Mouse (Mus musculus) embryonic fibroblast, embryonic 13.5 days (primary cell): Measurements from ENCODE around the gene Csrp1. TPM values are rescaled to one million over a fixed set of nuclear protein-coding genes. Genes with fewer than 3 reads are reported as not detected.

ENCODE experiments used
- H3K27ac ChIP-seq: 2 replicates; pipeline ENCODE4 v1.5.1; 2012; ENCODE audit warnings: low read length, control low read depth, inconsistent platforms; ENCODE audit not compliant: insufficient read depth
- H3K4me1 ChIP-seq: 2 replicates; pipeline ENCODE4 v1.6.1; 2011; ENCODE audit warnings: low read length; ENCODE audit not compliant: control insufficient read depth, insufficient read depth
- H3K4me3 ChIP-seq: 2 replicates; pipeline ENCODE4 v1.5.1; 2011; ENCODE audit warnings: mild to moderate bottlenecking, control low read depth, low read length; ENCODE audit not compliant: insufficient read depth
- CTCF ChIP-seq: IDR thresholded peaks from 2 replicates; pipeline ENCODE4 v1.5.1; 2011; ENCODE audit warnings: mild to moderate bottlenecking, control low read depth, low read length, moderate library complexity, borderline replicate concordance; ENCODE audit not compliant: insufficient read depth
- POLR2A ChIP-seq: IDR thresholded peaks from 2 replicates; pipeline ENCODE4 v1.6.1; 2011; ENCODE audit warnings: low read depth, mild to moderate bottlenecking, control low read depth, low read length, moderate library complexity
- polyA plus RNA-seq: library from polyadenylated mRNA; stranded (reverse); fragments of >200 nt; gene quantifications from 2 replicates; pipeline ENCODE4 v1.2.4, GENCODE M21; 2011; ENCODE audit warnings: low read depth; ENCODE audit not compliant: missing spikeins, insufficient read length

Csrp1 gene
- polyA plus RNA-seq, 1 experiment, result 453 TPM

DNA sequence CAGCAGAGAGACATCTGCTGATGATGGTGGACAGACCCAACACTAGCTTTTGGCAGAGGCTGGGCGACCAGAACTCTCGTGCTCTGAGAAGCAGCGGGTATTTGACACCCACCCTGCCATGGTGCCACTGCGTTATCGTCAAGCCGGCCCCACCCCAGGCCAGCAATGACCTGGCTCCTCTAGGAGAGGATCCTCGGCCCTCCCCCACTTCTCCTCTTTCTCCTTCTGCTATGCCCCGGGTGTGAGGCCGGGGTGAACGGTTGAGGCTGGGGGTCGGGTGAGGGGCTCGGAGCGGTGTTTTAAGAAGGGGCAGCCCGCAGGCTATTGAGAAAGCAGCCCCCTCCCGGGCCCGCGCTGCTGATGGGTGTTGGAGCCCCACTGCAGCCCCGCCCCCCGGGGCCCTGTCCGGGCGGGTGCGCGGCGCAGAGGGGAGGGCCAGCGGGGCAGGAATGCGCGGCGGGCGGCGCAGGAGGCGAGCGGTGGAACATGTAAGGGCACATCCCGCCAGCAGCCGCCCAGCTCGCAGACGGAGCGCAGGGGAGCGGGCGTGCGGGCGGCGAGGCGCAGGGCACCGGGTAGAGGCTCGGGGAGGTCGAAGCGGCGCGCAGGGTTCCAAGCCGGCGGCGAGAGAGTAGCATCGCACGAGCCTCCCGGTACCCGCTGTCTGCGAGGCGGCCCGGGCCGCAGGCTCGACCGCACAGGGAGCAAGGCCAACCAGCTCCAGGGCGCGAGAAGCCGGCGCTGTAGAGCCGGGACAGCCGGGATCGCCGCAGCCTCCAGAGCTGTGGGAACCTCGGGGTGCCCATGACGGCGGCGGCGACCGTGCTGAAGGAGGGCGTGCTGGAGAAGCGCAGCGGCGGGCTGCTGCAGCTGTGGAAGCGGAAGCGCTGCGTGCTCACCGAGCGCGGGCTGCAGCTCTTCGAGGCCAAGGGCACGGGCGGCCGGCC lies 46.1 kb downstream of the Csrp1 start, which contains the start of gene Phlda3:
Gene Phlda3 (plus strand): TSS at position 475 of the 947 bp plus-strand sequence.
- TF ChIP-seq CTCF (no peak), POLR2A (peak; percentile 98)
- peak within 1 kb of the TSS; percentile 88 for H3K27ac ChIP-seq
- H3K4me1 ChIP-seq, result peaks cover 9% of the 10 kb centered on the region
- H3K4me3 ChIP-seq, result peak within 1 kb of the TSS; percentile 95

DNA sequence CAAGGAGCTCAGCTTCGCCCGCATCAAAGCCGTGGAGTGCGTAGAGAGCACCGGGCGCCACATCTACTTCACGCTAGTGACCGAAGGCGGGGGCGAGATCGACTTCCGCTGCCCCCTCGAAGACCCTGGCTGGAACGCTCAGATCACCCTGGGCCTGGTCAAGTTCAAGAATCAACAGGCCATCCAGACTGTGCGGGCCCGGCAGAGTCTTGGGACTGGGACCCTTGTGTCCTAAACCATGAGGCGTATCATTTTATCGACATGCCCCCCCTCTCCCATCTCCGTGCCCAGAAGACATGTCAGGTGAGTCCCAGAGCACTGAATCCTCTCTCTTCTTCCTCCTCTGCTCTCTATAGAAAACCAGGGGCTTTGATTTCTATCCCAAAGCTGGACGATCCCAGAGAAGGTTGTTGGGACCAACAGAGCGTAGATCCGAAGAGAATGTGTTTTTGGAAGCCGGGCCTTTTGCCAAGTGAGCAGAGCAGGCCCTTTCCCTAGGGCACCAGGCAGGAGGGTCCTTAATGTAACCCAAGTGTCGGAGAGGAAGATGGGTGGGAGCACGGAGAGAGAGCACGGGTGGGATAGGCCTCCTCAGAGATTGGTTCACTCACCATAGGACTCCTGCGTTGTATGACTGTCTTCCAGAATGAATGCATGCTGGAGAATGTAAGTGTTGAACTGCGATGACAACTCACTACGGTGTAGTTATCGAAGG lies 46.9 kb downstream of the Csrp1 start:
- no peak for TF ChIP-seq CTCF
- peak; percentile 15; the same call in 1 of the 2 replicates for TF ChIP-seq POLR2A
- Histone ChIP-seq H3K4me3 (peak overlapping the region; percentile 95), H3K27ac (peak overlapping the region; percentile 88), H3K4me1 (peaks cover 14% of the 10 kb centered on the region)

DNA sequence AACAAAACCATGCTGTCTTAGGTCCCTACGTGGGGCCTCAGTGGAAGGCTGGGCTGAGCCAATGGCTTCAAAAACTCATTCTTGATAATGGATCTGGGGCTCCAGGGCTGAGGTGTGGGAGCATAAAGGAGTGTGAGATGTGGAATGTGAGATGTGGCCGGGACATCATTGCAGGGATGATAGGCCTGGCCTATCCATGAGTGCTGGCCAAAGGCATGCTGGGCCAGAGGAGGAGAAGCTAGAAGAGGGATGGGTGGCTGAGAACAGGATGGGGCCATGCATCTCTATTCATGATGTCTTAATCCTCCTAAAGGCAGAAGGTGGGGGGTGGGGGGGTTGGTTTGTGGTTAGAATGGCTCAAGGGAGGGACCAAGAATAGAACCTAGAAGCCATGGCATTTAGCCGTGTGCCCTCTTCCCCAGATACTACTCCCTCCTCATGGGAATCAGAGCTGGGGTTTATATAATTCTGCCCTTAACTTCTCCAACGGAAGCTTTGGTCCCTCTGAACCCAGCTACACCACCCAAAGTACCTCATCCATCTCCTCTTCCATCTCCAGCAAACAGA lies 47.5 kb downstream of the Csrp1 start:
- TF ChIP-seq CTCF, result no peak
- H3K4me3 ChIP-seq, result peak overlapping the region; percentile 95
- H3K4me1 ChIP-seq, result peaks cover 14% of the 10 kb centered on the region
- H3K27ac ChIP-seq, result peak overlapping the region; percentile 88

DNA sequence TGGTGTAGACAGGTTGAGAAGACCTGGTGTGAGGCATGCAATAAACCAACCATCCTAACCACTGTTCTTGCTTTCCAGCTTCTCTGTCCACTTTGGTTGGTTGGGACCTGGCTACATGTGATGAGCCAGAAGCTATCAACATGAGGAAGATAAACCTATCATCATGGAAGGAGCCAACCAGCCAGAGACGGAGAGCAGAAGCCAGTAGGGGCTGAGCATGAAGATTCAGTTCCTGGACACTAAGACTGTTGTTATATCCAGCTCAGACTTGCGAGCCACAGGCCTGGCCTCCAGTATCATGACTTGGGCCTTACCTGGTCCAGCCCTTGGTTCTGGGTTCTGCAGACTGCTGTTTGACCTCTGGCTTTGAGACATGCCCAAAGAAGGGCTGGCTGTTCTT lies 48.5 kb downstream of the Csrp1 start:
- no peak for TF ChIP-seq CTCF
- TF ChIP-seq POLR2A, result 0 out of 2 replicates have a peak, but pooled peaks have one; percentile 17
- peak overlapping the region; percentile 1; the same call in 1 of the 2 replicates for H3K27ac ChIP-seq
- H3K4me1 ChIP-seq, result peaks cover 14% of the 10 kb centered on the region
- peak overlapping the region; percentile 95 for H3K4me3 ChIP-seq

DNA sequence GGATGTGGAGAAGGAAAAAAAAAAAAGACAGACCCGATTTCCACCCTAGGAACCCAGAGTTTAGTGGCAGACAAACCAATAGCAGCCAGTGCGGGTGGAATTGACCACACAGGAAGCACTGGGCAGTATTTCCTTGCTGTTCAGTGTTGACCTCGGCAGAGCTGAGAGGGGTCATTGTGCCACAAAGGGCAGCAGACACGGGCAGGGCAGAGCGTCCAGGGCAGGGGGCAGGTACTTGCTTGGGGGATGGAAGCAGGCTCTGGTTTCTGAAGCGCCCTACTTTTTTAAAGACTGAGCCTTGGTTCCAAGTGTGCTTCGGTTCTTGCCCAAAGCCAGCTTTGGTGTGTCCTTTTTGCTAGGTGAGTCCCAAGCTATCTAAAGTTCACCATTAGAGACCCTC lies 50.4 kb downstream of the Csrp1 start:
- peak overlapping the region; percentile 95; the same call in 1 of the 2 replicates for H3K4me3 ChIP-seq
- peaks cover 11% of the 10 kb centered on the region for H3K4me1 ChIP-seq
- H3K27ac ChIP-seq, result peak overlapping the region; percentile 39
- TF ChIP-seq POLR2A, result no peak
- no peak for TF ChIP-seq CTCF

DNA sequence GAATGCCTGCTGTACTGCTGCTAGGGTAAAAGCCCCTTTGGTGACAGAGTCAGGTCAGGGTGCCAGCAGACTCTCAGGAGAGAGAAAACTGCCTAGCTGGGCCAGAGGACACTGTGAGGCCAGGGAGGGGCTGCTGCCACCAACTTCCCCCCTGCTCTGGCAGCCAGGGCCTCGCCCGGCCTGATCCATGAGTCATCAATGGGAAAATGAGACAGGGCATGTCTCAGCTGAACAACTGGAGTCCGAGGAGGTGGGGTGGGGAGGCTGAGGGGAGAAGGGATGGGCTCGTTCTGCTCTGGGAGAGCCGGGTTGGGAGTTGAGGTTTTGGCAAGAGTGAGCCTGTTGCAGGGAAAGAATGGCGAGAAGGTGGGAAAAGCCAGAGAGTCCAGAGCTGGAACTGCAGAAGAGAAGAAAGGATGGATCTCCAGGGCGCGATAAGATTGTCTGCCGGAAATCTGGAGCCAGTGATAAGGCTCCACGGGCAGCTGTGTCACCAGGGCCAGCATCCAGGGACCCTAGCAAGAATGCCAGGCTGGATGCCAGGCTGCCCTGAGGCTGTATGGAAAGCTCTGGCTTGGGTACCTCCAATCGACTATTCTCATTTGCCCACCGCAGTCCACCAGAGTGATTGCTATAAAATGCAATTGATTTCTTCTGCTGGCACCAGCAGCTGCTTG lies 51.2 kb downstream of the Csrp1 start:
- H3K4me1 ChIP-seq, result peaks cover 8% of the 10 kb centered on the region
- peak overlapping the region; percentile 54 for H3K27ac ChIP-seq
- H3K4me3 ChIP-seq, result 0 out of 2 replicates have a peak overlapping the region, but pooled peaks have one; percentile 3
- peak; percentile 35 for TF ChIP-seq POLR2A
- no peak for TF ChIP-seq CTCF

DNA sequence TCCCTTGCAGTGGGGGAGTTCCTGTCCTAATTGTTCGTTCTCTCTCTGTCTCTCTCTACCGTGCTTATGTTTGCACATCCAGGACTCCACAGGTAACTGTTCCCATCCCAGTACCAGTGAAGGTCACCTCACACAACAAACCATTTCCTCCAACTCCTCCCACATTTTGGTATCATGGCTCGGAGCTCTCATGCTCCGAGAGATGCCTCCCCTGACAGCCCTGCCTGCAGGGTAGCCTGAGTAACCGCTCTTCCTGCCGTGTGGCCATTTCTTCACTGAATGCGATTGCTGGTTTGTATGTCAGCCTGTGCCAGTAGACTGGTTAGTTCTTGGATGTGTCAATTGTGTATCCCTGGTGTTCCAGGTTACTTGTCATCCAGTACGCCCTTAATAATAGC lies 51.7 kb downstream of the Csrp1 start:
- no peak; the same call in 1 of the 2 replicates for TF ChIP-seq POLR2A
- no peak for TF ChIP-seq CTCF
- Histone ChIP-seq H3K4me1 (peaks cover 8% of the 10 kb centered on the region), H3K4me3 (no peak overlapping the region), H3K27ac (peak overlapping the region; percentile 54)

DNA sequence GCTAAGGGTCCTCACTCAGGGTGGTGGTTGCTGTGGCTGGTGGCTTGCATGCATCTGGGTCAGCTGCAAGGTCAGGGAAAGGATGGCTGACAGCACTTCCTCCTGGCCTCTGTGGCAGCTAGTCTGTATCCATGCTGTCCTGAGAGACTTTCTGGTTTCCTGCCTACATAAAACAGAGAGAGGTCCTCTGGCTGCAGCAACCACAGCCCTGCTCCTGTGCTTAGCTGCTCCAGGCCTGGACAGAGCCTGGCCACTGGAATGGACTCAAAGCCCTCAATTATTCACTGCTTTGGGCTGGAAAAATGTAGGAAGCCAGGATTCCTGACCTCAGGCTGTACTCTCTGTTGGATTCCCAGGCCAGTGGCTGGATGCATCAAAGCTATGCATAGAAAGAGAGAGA lies 56.7 kb downstream of the Csrp1 start:
- Histone ChIP-seq H3K27ac (peak overlapping the region; percentile 8; the same call in 1 of the 2 replicates), H3K4me1 (peaks cover 2% of the 10 kb centered on the region), H3K4me3 (no peak overlapping the region)
- TF ChIP-seq POLR2A, result no peak
- TF ChIP-seq CTCF, result no peak

DNA sequence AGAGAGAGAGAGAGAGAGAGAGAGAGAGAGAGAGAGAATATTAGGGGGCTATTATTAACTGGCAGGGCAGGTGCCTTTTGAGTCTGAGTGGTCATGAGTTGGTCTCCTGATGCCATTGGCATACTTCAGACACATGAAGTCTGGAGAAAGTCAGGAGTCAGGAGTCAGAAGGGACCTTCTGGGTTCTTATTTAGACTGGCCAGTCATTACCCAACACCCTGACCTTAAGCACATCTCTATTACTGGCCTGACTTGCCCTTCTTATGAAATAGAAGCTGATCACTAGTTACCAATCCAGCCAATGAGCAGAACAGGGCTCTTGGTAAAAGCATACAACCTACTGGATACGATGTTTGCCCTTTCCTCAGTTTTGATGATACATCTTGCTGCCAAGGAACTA lies 57.2 kb downstream of the Csrp1 start:
- H3K27ac ChIP-seq, result no peak overlapping the region
- H3K4me3 ChIP-seq, result no peak overlapping the region
- TF ChIP-seq POLR2A (no peak), CTCF (no peak)
- H3K4me1 ChIP-seq, result no peaks in the 10 kb centered on the region
